Mouse (Mus musculus) left cerebral cortex, adult 11 months (tissue): ENCODE results near the gene Nemp1.

Source experiments
- DNase-seq: peaks from one replicate; pipeline ENCODE4 v3.0.0; 2022; ENCODE audit warnings: low spot score

The Nemp1 gene

GRCm38 (mm10) chr10:127725136-127725535 lies 58.4 kb downstream of the Nemp1 start:
- DNase-seq: no peak

- DNase-seq: no peak
Observed at GRCm38 (mm10) chr10:127728437-127728836, 61.7 kb downstream of the Nemp1 start.

- DNase-seq: no peak
Observed at GRCm38 (mm10) chr10:127730285-127730932, 63.7 kb downstream of the Nemp1 start.

GRCm38 (mm10) chr10:127730933-127731310 lies 64.2 kb downstream of the Nemp1 start:
- no peak for DNase-seq

GRCm38 (mm10) chr10:127731397-127731796 lies 64.7 kb downstream of the Nemp1 start:
- no peak for DNase-seq

- DNase-seq: no peak
Observed at GRCm38 (mm10) chr10:127734434-127734833, 67.7 kb downstream of the Nemp1 start.

DNA sequence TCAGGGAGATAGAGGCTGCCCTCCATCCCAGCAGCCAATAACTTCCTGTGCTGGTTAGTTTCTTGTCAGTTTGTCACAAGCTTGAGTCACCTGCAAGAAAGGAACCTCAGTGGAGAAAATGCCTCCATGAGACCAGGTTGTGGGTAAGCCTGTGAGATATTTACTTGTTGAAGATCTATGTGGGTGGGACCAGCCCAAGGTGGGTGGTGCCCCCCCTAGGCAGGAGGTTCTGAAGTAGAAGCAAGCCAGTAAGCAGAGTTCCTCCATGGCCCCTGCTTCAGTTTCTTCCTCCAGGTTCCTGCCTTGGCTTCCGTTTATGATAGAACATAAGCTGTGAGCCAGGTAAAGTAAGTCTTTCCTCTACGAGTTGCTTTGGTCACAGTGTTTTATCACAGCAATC lies 69.6 kb downstream of the Nemp1 start:
- DNase-seq: no peak

GRCm38 (mm10) chr10:127736916-127737315 lies 70.2 kb downstream of the Nemp1 start:
- DNase-seq: no peak

- no peak for DNase-seq
Observed at GRCm38 (mm10) chr10:127737552-127737951, 70.9 kb downstream of the Nemp1 start.

DNA sequence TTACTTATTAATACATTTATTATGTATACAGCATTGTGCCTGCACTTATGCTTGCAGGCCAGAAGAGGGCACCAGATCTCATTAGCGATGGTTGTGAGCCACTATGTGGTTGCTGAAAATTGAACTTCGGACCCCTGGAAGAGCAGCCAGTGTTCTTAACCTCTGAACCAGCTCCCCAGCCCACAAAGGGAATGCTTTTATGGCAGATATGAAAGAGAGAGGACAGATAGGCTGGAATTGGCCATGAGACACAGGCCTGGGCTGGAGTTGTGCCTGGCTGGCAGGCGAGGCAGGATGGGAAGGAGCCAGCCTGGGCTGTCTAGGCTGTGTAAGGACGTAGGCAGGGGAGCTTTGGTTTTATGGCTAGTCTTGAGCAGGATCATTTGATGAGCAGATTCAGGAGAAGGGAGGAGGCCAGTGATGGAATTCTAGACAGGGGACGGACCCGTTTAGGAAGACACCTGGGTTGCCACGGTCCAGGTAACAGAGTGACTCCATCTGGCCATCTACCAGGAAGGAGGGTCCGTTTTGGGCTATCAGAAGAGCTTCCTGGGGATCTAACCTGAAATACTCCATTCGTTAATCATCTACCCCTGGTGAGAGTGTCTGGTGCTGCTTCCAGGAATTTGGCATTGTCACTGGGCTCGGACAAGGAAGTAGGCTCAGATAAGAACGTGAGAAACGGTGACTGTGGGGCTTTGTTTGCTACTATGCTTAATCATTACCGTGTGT lies 71.6 kb downstream of the Nemp1 start:
- no peak for DNase-seq

GRCm38 (mm10) chr10:127739083-127739660 lies 72.5 kb downstream of the Nemp1 start, which contains the start of gene Zbtb39:
Gene Zbtb39, plus strand, starts transcription at chr10:127739538.
- DNase-seq: peak; percentile 54

- no peak for DNase-seq
Observed at GRCm38 (mm10) chr10:127739661-127740161, 73.0 kb downstream of the Nemp1 start.

GRCm38 (mm10) chr10:127744661-127745060 lies 78.0 kb downstream of the Nemp1 start:
- no peak for DNase-seq

DNA sequence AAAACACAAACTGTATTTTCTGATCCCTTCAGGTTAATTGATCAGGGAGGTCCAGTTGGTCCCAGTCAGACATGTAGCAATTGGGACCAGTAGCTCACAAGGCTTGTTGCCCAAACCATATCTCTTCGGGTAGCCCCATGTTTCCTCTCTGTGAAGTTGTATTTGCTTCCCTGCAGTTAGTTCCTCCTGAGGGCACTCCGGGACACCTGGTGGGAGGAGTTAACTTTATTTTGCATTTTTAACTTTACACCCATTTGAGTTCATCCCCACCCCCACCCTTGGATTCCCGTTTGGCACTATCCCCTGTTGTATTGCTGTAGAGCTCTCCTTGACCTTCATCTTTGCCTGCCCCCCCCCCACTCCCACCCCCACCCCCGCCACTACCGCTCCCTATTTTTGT lies 79.2 kb downstream of the Nemp1 start:
- DNase-seq: no peak

DNA sequence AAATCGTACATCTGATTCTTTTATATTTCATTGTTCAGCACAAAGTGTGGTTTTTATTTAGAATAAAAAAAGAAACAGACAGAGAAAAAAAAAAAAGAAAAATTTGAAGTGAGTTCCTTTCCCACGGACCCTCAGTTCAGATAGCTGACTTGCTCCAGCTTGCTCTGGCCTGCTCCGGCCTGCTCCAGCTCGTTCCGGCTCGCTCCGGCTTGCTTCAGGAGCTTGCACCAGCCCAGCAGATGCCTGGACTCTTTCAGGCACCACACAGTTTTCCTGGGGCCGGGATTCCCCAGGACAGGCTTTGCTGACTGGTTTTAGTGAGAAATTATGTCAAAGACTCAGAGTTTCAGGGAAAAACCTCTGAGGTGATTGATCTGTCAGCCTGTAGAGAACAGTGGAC lies 80.6 kb downstream of the Nemp1 start:
- no peak for DNase-seq

DNA sequence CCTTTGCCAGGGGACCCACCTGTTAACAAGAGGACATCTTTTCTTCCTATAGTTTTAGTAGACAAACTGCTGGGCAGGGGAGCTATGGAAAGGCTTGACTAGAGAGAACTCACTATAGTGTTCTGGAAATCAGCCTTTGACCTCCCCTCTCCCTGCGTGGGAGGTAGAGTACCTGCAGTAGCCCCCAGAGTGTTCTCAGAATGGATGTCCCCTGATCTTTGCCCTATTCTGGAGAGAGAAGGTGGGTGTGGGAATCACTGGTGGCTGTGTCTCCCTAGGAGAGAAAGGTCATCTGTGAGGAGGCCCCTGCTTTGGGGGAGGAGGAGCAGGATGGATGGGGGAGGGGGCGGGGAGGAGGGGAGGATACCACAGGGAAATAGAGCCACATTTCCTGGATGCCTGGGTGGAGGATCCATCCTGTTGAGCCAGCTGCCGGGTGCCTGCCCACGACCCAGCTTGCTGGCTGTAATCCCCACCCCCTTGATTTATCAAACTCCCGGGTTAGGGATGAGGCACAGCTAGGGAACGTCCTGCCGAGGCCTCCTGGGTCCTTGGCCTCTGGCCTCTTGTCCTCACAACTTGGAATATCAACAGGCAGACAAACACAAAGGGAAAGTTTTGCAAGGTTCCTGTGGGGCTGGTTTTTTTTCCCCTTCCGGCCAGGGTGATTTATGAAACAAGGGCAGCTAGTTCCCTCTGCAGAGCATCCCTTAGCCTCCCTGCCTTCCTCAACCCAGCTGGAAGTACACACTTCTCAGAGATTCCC lies 82.3 kb downstream of the Nemp1 start:
- DNase-seq: no peak

- DNase-seq: no peak
Observed at GRCm38 (mm10) chr10:127750136-127750777, 83.6 kb downstream of the Nemp1 start.
